Mouse (Mus musculus) CD4-positive, CD25-positive, alpha-beta regulatory T cell, adult 2 months (primary cell): ENCODE data around the gene Smad3.

Experiments used
- DNase-seq: peaks from one replicate; pipeline ENCODE4 v3.0.0-alpha.2; 2012; ENCODE audit warnings: low read depth, low spot score

The Smad3 gene

GRCm38 (mm10) chr9:63721573-63722275 is 36.1 kb downstream of the Smad3 start:
- peak; percentile 77 for DNase-seq

GRCm38 (mm10) chr9:63720715-63721114 is 37.1 kb downstream of the Smad3 start:
- DNase-seq = peak; percentile 90

GRCm38 (mm10) chr9:63719770-63720440 is 37.9 kb downstream of the Smad3 start:
- peak; percentile 57 for DNase-seq

DNA sequence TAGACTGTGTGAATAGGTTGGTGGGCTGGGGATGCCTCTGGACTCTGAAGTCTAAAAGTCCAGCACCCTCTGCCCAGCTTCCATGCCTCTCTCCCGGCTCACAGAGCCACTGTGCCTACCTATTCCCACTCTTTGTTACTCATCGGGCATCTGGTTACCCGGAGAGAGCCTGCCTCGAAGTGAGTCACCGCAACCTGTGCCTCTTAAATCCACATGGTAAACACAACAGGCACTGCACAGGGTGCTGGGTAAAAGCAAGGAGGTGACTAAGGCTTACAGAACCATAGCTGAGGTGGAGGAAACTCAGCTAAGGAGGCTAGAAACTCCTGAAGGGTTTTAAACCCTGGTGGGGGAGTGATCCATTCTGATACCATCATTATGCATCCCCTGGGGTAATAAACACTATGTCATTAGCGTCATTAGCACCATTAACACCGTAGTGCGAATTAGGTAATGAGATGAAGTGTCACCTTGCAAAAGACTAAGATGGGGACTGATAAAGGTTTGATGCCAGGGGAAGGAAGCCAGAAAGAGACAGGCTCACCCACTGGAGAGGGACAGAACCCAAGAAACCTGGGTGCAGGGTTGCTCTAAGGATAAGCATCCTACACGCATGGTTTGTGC is 38.9 kb downstream of the Smad3 start:
- no peak for DNase-seq

GRCm38 (mm10) chr9:63718170-63718569 is 39.6 kb downstream of the Smad3 start:
- peak; percentile 51 for DNase-seq

- DNase-seq = no peak
Observed at GRCm38 (mm10) chr9:63717474-63718005, 40.3 kb downstream of the Smad3 start.

GRCm38 (mm10) chr9:63716150-63717138 is 41.4 kb downstream of the Smad3 start:
- DNase-seq = peak; percentile 64

DNA sequence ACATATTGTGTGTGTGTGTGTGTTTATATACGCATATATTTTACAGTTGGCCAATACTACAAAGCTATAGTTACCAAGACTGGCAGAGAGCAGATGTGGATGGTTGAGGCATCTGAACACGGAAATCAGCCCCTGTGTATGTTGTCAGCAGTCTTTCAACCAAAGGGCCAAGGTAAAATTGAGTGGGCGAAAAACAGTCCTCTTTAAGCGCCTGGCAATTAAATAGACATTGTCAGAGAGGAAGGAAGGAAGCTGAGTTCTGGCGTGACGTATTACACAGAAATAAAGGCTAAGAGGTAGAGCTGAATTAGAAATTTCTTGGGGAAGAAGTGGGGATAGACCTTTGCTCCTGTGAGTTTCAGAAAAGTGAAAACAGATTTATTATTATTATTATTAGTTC is 43.2 kb downstream of the Smad3 start:
- peak; percentile 59 for DNase-seq

- DNase-seq = no peak
Observed at GRCm38 (mm10) chr9:63712838-63713237, 45.0 kb downstream of the Smad3 start.

GRCm38 (mm10) chr9:63711580-63712230 is 46.1 kb downstream of the Smad3 start:
- peak; percentile 72 for DNase-seq

- peak; percentile 54 for DNase-seq
Observed at GRCm38 (mm10) chr9:63709857-63710256, 47.9 kb downstream of the Smad3 start.

DNA sequence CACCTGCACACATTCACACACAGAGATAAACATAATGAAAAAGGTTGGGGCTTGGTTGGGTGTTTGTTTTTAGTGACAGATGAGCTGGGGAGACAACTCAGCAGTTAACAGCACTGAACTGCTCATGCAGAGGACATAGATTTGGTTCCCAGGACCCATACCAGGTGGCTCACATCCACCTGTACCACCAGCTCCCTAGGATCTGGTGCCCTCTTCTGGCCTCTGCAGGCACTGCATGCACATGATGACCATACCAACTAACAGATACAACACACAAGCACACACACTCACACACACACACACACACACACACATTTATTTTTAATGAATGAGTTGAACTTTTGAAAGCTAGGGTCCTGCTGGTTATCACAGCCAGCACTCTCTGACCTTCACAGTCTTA is 48.5 kb downstream of the Smad3 start:
- peak; percentile 52 for DNase-seq

DNA sequence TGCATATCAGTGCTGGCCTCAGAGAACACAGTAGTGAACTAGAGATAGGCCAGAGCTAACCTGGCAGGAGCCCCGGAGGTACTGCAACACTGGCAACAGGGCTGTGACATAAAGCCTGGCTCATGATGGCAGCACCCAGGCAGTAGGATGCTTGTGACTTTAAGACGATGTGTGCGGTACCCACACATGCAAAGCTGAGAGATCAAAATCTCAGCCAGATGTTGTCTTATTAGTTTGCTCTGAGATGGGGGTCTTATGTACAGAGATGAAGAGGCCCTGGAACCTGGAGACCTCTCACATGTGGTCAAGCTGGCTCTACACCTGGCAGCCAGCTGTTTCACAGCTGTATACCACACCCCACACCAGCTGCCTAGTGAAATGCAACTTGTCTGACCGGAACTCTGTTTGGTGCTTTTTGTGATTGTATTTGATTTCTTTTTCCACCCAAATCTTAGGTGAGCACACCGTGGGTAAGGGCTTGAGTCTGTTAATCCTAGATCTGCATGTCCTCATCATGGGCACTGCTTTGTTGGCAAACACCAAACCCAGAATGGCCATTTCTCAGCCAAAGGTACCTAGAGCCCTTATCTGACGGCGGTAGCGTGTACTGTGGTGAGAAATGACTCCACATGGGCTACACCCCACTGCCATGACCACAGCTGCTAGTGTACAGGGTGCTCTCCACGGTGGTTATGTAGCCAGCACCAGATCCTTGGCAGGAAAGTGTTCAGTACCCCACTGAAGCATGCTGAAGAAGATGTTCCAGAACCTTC is 49.8 kb downstream of the Smad3 start:
- no peak for DNase-seq

GRCm38 (mm10) chr9:63706152-63706733 is 51.6 kb downstream of the Smad3 start:
- DNase-seq = peak; percentile 93

GRCm38 (mm10) chr9:63704979-63705751 is 52.6 kb downstream of the Smad3 start:
- no peak for DNase-seq

DNA sequence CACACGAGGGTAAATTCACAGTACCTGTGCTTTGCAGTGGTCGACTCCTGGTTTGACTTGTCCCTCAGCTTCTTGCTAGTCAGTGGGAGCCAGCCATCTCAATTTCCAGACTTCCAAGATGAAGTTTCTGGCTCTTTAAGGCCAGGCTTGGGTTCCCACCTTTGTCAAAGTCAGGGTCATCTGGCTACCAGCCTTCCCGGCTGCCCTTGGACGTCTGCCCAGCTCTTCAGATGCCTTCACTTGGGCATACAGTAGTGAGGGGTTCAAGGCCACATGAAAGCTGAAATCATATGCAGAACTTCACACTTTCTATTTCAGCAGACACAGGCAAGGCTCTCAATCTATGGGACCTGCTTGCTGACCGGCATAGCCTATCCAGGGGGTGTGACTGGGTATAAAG is 53.7 kb downstream of the Smad3 start:
- no peak for DNase-seq

- DNase-seq = no peak
Observed at GRCm38 (mm10) chr9:63703236-63703785, 54.5 kb downstream of the Smad3 start.

DNA sequence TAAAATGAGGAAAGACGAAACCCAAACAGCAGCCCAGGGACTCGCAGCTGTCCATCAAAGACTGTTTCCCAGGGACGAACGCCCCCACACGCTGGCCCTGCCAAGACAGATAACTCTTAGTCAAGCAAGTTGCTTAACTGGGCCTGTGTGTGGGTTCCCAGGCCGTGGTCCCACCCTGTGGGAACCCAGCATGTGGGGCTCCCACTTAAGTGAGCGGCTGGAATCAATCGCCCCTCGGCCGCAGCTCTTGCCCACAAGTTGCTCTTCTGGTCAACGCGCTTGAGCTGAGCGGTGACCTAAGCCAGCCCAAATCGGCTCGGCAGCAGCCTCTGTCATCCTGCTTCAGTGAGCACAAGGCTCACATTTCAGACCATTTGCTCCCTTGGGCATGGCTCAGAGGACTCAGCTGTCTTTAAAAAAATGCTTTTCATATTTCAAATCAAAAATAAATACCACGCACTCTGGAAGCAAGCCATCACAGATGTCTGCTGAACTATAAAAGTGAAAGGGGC is 55.2 kb downstream of the Smad3 start:
- no peak for DNase-seq
